In the genomic region with DNA sequence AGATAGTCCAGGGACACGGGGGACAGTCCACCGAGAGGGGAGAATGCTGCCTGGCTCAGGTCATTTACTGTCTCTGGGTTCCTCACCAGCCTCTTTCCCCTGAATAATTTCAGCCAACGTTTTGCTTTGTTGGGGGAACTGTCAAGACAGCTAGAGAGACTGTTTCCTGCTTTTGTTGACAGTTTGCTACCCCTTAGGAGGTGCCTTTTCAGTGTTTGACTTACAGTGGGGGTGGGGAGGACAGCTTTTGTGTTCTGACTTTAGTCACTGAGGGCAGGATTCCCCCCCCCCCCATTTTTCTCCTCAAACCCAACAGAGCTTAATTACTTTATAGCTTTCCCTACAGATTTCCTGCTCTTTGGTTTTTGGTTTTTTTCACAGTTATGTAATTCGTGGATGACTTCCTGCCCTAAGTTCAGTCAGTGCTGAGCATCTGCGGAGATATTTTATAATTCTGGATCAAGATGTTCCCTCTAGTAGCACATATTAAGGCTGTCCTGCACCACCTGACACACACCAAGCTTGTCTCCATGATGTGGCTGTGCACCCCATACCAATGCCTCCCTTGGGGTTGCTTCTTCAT, we compare ENCODE assay signal across 27 mouse cellular contexts. TPM values are rescaled to one million over a fixed set of nuclear protein-coding genes. Genes with fewer than 3 reads are reported as not detected.
A peak's percentile ranks its signal among the peaks of the same experiment; 100 is the strongest.
DNase-seq lines count a peak whose midpoint lies in the region; ATAC-seq and TF ChIP-seq lines count a peak whose summit lies in the region.
"Had no signal": no experiment of that assay in that cellular context is flagged by ENCODE, and none has a peak within 500 bp of the region (broad histone marks: within the 10 kb centered on the region; RNA-seq: fewer than 3 reads in every experiment).

No protein-coding gene starts in this region.

- H3K4me1 ChIP-seq in kidney, adult 2 months (ENCODE audit: control insufficient read depth, insufficient read depth, low read length): no peaks in the 10 kb centered on the region
- peaks cover 36% of the 10 kb centered on the region for H3K4me1 ChIP-seq in E14TG2a.4 (replicated peaks; ENCODE audit: low read depth, low read length)
- H3K4me1 ChIP-seq: forebrain, embryonic 13.5 days had no signal

- no peak overlapping the region for H3K4me3 ChIP-seq in kidney, adult 2 months (ENCODE audit: insufficient read depth, low read depth, low read length)
- H3K4me3 ChIP-seq in E14TG2a.4 (replicated peaks; ENCODE audit: low read length): 0 out of 2 replicates have a peak overlapping the region, but pooled peaks have one; percentile 0
- H3K4me3 ChIP-seq: forebrain, embryonic 13.5 days had no signal

- TF ChIP-seq POLR2A in kidney, adult 2 months (IDR thresholded peaks at IDR 0.05; ENCODE audit: low read depth, low read length): no peak

- H3K27ac ChIP-seq in kidney, adult 2 months (ENCODE audit: insufficient read depth, low read depth, low read length): peak overlapping the region; percentile 15; the same call in 1 of the 2 replicates
- H3K27ac ChIP-seq: forebrain, embryonic 13.5 days; hindbrain, embryonic 14.5 days; kidney, postnatal 0 days had no signal

- no peaks in the 10 kb centered on the region for H3K9me3 ChIP-seq in E14TG2a.4 (ENCODE audit: low read length)
- H3K9me3 ChIP-seq: forebrain, embryonic 13.5 days; megakaryocyte, embryonic 14.5 days had no signal

- DNase-seq in kidney, adult 2 months: no peak
- no peak for DNase-seq in kidney, postnatal 36 days
- DNase-seq in thymus, postnatal 0 days (ENCODE audit: low spot score): peak; percentile 59
- no peak for DNase-seq in cerebellum, adult 9-11 months
- DNase-seq in kidney, postnatal 4 days: no peak
- no peak for DNase-seq in cerebellum, postnatal 36 days
- DNase-seq: adrenal gland, adult 2 months; B cell, adult 2 months; cerebellum, adult 11 months; gastrocnemius, postnatal 25 days; left cerebral cortex, postnatal 4 days; liver; lung, postnatal 10 days; right cerebral cortex, postnatal 25 days had no signal

- no peaks in the 10 kb centered on the region for H3K27me3 ChIP-seq in kidney, adult 2 months (replicated peaks; ENCODE audit: control insufficient read depth, insufficient read depth, low read length)
- H3K27me3 ChIP-seq in E14TG2a.4 (ENCODE audit: insufficient read depth, low read length): 0 out of 2 replicates have a peak, but pooled peaks cover 6% of the 10 kb centered on the region
- H3K27me3 ChIP-seq: forebrain, embryonic 13.5 days had no signal

- H3K36me3 ChIP-seq in kidney, adult 2 months (ENCODE audit: control insufficient read depth, insufficient read depth, low read length): no peaks in the 10 kb centered on the region
- H3K36me3 ChIP-seq in E14TG2a.4 (ENCODE audit: insufficient read depth, low read length): peaks cover 4% of the 10 kb centered on the region

- ATAC-seq in activated CD4-positive, CD25-positive, alpha-beta regulatory T cell, adult 4 months: peak; percentile 50
- ATAC-seq: forebrain, embryonic 13.5 days; intestine, embryonic 16.5 days; midbrain, embryonic 16.5 days had no signal

- 45% methylated on average over 5 of the region's 5 CpGs for WGBS in kidney, adult 2 months

- no peak for TF ChIP-seq CTCF in kidney, adult 2 months (conservative IDR thresholded peaks at IDR 0.05; ENCODE audit: insufficient read depth, insufficient read length, low read depth, low read length)
- no peak for TF ChIP-seq CTCF in E14TG2a.4 (conservative IDR thresholded peaks at IDR 0.05; ENCODE audit: low read length)

RNA-seq across cellular contexts. Expression of gene Spg11, which starts 8.7 kb away (rescaled TPM):
- polyA plus RNA-seq in kidney, adult 2 months (2012; rRNA removed): 6.6 and 7.4 TPM in 2 replicates
- 1 to 10 TPM; 5.5 to 5.8 TPM for polyA plus RNA-seq in activated CD4-positive, CD25-positive, alpha-beta regulatory T cell, adult 4 months (2017; shearing (Covaris generic))
- 5.8 and 6.9 TPM in 2 replicates for polyA plus RNA-seq in thymus, postnatal 0 days (2015; fragmentation: Nextera tagmentation; extraction: Ambion mirVana)

RNA-seq across cellular contexts. Expression of gene B2m, which starts 20.6 kb away (rescaled TPM):
- 577 and 854 TPM in 2 replicates for polyA plus RNA-seq in kidney, adult 2 months (2012; rRNA removed)
- 1,000 to 10,000 TPM; 8,975 to 9,816 TPM for polyA plus RNA-seq in activated CD4-positive, CD25-positive, alpha-beta regulatory T cell, adult 4 months (2017; shearing (Covaris generic))
- 1,787 and 1,863 TPM in 2 replicates for polyA plus RNA-seq in thymus, postnatal 0 days (2015; fragmentation: Nextera tagmentation; extraction: Ambion mirVana)

RNA-seq across cellular contexts. Expression of gene Trim69, which starts 33.6 kb away (rescaled TPM):
- polyA plus RNA-seq in kidney, adult 2 months (2012; rRNA removed): 0.12 TPM in 1 of 2 replicates, not detected in the other
- polyA plus RNA-seq in activated CD4-positive, CD25-positive, alpha-beta regulatory T cell, adult 4 months (2017; shearing (Covaris generic)): under 1 TPM in 1 of 2 experiments, not detected in 1; 0.25 TPM
- polyA plus RNA-seq in thymus, postnatal 0 days (2015; fragmentation: Nextera tagmentation; extraction: Ambion mirVana): 0.08 and 0.14 TPM in 2 replicates
- polyA plus RNA-seq: adrenal gland, adult 2 months; brain, embryonic 14.5 days; embryonic facial prominence, embryonic 11.5 days; forebrain, embryonic 13.5 days; heart, postnatal 0 days; hindbrain, embryonic 14.5 days; intestine, embryonic 16.5 days; kidney, postnatal 0 days; midbrain, embryonic 16.5 days had no signal

RNA-seq across cellular contexts. Expression of gene Patl2, which starts 59.1 kb away (rescaled TPM):
- polyA plus RNA-seq in kidney, adult 2 months (2012; rRNA removed): 0.04 TPM in 1 of 2 replicates, not detected in the other
- polyA plus RNA-seq in activated CD4-positive, CD25-positive, alpha-beta regulatory T cell, adult 4 months (2017; shearing (Covaris generic)): under 1 TPM; 0.38 to 0.90 TPM
- 1.1 and 2.5 TPM in 2 replicates for polyA plus RNA-seq in thymus, postnatal 0 days (2015; fragmentation: Nextera tagmentation; extraction: Ambion mirVana)
- polyA plus RNA-seq: adrenal gland, adult 2 months; brain, embryonic 14.5 days; forebrain, embryonic 13.5 days; hindbrain, embryonic 14.5 days; midbrain, embryonic 16.5 days; stomach, embryonic 16.5 days had no signal

RNA-seq across cellular contexts. Expression of gene Terb2, which starts 59.2 kb away (rescaled TPM):
- not detected in 2 replicates for polyA plus RNA-seq in kidney, adult 2 months (2012; rRNA removed)
- not detected for polyA plus RNA-seq in activated CD4-positive, CD25-positive, alpha-beta regulatory T cell, adult 4 months (2017; shearing (Covaris generic))
- not detected in 2 replicates for polyA plus RNA-seq in thymus, postnatal 0 days (2015; fragmentation: Nextera tagmentation; extraction: Ambion mirVana)
- polyA plus RNA-seq: adrenal gland, adult 2 months; brain, embryonic 14.5 days; embryonic facial prominence, embryonic 11.5 days; forebrain, embryonic 13.5 days; heart, postnatal 0 days; hindbrain, embryonic 14.5 days; intestine, embryonic 16.5 days; kidney, postnatal 0 days; liver, embryonic 16.5 days; midbrain, embryonic 16.5 days; stomach, embryonic 16.5 days had no signal
